Mouse (Mus musculus) fibroblast of lung, adult 2 months (primary cell): ENCODE results near the gene Hist2h3b.
A peak's percentile ranks its signal among the peaks of the same experiment; 100 is the strongest.
"Not testable (repeated sequence)": the region's sequence is repeated elsewhere in the genome, so short reads cannot be mapped to it uniquely, and the experiment has no call there.

Experiments used
- DNase-seq: peaks from one replicate; pipeline ENCODE4 v3.0.0-alpha.2; 2011; ENCODE audit warnings: low read depth

Gene Hist2h3b

GRCm38 (mm10) chr3:96268051-96268775, at the start of gene Hist2h3b:
Gene Hist2h3b, plus strand, starts transcription at chr3:96268654.
- no peak for DNase-seq

- DNase-seq, result no peak
Measured at GRCm38 (mm10) chr3:96219191-96219641, 49.2 kb upstream of the Hist2h3b start.

- peak; percentile 74 for DNase-seq
Measured at GRCm38 (mm10) chr3:96219661-96220130, 48.8 kb upstream of the Hist2h3b start, which contains the start of the genes Bola1 and Hist2h2ab. Gene Bola1, minus strand, starts transcription at chr3:96219709. Gene Hist2h2ab, plus strand, starts transcription at chr3:96219865.

- not testable (repeated sequence) for DNase-seq
Measured at GRCm38 (mm10) chr3:96220131-96220764, 48.2 kb upstream of the Hist2h3b start.

- peak; percentile 85 for DNase-seq
Measured at GRCm38 (mm10) chr3:96220765-96221639, 47.5 kb upstream of the Hist2h3b start, which contains the start of the genes Hist2h2ac and Hist2h2be. Gene Hist2h2ac, minus strand, starts transcription at chr3:96220880. Gene Hist2h2be, plus strand, starts transcription at chr3:96221119.

GRCm38 (mm10) chr3:96221640-96222038, 46.8 kb upstream of the Hist2h3b start:
- no peak for DNase-seq

- DNase-seq, result no peak
Measured at GRCm38 (mm10) chr3:96222774-96223173, 45.7 kb upstream of the Hist2h3b start.

GRCm38 (mm10) chr3:96225421-96225820, 43.0 kb upstream of the Hist2h3b start:
- DNase-seq, result no peak

GRCm38 (mm10) chr3:96226695-96227648, 41.5 kb upstream of the Hist2h3b start:
- DNase-seq, result peak; percentile 23

- no peak for DNase-seq
Measured at GRCm38 (mm10) chr3:96228828-96229227, 39.6 kb upstream of the Hist2h3b start.

- no peak for DNase-seq
Measured at GRCm38 (mm10) chr3:96230404-96230803, 38.0 kb upstream of the Hist2h3b start.

GRCm38 (mm10) chr3:96230910-96231757, 37.3 kb upstream of the Hist2h3b start:
- no peak for DNase-seq

- DNase-seq, result no peak
Measured at GRCm38 (mm10) chr3:96231758-96232120, 36.7 kb upstream of the Hist2h3b start.

GRCm38 (mm10) chr3:96234914-96235313, 33.5 kb upstream of the Hist2h3b start:
- no peak for DNase-seq

- DNase-seq, result no peak
Measured at GRCm38 (mm10) chr3:96235836-96236235, 32.6 kb upstream of the Hist2h3b start.

GRCm38 (mm10) chr3:96236834-96237334, 31.6 kb upstream of the Hist2h3b start:
- DNase-seq, result no peak

- no peak for DNase-seq
Measured at GRCm38 (mm10) chr3:96237335-96237903, 31.0 kb upstream of the Hist2h3b start.

- no peak for DNase-seq
Measured at GRCm38 (mm10) chr3:96237904-96238511, 30.4 kb upstream of the Hist2h3b start.
